Mouse (Mus musculus) C3H10T1/2 (cell line): ENCODE results near the gene Kif16b. TPM values are rescaled to one million over a fixed set of nuclear protein-coding genes. Genes with fewer than 3 reads are reported as not detected.

Experiments used
- polyA plus RNA-seq, 2 experiments: library from polyadenylated mRNA; unstranded; fragments of >200 nt; fragmentation: generic; extraction: Trizol; gene quantifications; one replicate each; pipeline ENCODE4 v1.2.1; 2012; ENCODE audit warnings: missing spikeins in 2 of 2

The Kif16b gene
- 1 to 10 TPM in 1 of 2 experiments, under 1 TPM in 1; 0.39 to 7.8 TPM for polyA plus RNA-seq

DNA sequence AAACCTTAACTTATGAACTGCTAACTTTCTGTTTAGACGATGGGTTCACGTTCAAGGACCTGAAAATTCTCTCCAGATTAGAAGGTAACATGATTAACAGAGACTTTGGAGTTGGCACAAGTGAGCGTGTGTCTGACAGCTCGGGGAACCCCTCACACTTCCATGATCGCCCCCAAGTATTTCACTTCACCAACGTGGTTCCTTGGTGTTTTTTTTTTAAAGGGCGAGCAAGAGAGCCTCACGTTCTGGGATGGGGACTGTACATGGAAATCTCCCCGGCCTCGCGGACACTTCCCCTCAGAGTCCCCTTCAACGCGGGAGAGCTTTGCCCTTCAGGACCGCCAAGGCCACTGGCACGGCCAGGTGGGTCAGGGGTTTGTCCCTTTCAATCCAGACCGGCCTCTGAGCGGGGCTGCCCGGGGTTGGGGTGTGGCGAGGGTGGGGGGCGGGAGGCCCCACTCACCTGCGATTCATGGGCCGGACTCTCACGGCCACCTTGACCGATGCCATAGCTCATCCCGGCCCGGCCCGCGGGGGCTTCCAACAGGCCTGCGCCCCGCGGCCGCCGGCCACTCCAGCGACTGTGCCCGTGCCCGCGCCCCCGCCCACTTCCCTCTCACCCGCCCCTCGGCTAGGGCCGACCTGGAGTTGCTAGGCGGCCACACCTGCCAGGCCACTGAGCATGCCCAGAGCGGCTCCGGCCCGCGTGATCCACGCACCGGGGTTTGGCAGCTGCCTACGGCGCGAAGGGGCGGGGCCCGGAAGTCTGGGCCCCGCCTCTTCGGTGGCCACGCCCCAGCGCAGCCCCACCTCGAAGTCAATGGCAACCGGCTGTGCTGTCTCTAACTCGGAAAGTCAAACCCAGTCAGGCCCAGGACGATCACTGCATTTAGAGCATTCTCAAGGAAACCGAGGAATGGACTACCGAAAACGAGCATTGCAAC is at the start of gene Kif16b:
Gene Kif16b (minus strand): TSS at position 670 of the 944 bp plus-strand sequence.

Other genes starting within 250 kb of the Kif16b start
- 10 to 100 TPM; 18.6 to 26.7 TPM for gene Snrpb2, start 161.5 kb upstream of the Kif16b start, polyA plus RNA-seq
- gene Otor, start 176.9 kb upstream of the Kif16b start, polyA plus RNA-seq: under 1 TPM in 1 of 2 experiments, not detected in 1; 0.73 TPM